Mouse (Mus musculus): ENCODE results near the gene Mctp2.

Gene Mctp2

DNA sequence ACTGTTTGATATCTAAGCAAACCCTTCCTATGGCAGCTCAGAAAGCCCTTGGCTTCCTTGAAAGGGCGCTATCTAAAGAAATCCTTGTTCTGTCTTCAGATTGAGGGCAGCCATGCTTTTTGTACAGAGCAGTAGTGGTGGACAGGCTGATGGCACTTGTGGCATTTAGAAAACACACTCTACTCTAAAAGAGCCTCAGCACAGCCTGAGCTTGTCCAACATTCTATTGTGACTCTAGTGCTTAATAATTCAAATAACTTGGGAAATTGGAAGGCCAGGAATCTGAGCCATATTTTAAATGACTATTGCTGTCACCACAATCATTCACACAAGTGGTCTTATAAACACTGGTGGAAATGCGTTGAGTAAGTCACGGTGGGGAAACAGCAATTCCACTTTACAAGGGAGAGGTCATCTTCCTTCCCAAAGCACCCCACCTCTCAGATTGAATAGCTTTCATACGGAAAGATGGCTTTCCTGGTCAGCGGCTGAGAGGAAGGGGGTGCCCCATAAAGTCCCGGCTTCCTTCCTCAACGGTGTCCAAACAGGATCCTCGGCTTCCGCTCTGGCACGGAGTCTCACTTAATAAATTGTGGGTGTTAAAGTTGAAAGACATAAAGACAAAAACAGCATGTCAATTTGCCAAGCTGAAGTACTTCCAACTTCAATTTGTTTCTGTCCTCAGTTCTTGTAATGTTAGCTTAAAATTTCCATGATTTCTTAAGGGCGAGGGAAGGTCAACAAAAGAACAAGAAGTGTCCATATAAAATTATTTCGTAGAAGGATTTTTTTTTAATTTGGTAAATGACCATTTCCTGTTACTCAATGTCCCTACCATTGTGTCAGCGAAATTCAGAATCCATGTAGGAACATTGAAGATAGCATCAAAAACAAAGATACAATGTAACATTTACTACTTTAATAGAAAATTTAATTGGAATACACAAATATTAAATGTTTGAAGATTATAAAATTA, 140.4 kb downstream of the Mctp2 start:
- DNase-seq: peak; percentile 4

- no peak for DNase-seq
Measured at GRCm38 (mm10) chr7:72162256-72162655, 144.2 kb downstream of the Mctp2 start.

DNA sequence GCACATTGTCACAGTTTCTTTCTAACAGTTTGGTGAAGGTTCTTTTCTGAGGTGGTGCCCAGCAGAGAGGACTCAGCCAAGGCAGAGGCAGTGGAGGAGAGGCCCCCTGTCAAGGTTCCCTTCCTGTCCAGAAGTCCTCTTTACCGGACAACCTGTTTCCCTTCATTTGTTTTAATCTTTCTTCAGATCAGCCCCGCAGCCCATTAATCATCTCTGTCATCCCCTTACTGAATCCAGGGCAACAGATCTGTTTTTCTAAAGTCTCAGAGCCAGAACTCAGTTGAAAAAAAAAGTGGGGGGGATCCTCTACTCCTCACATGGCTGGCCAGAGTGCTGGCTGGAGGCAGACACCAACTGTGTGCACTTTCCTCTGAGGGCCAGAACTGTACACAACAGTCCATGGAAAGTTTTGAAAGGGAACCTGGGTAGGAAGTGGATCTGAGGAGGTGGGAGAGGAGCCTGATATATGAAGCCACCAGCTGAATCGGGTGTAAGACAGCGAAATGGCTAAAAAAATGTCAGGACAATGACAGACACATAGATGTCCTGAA, 146.8 kb downstream of the Mctp2 start:
- DNase-seq: no peak

- no peak for DNase-seq
Measured at GRCm38 (mm10) chr7:72150799-72151708, 155.4 kb downstream of the Mctp2 start.

GRCm38 (mm10) chr7:72149073-72149472, 157.3 kb downstream of the Mctp2 start:
- DNase-seq: peak; percentile 11

GRCm38 (mm10) chr7:72146849-72147248, 159.6 kb downstream of the Mctp2 start:
- DNase-seq: no peak

DNA sequence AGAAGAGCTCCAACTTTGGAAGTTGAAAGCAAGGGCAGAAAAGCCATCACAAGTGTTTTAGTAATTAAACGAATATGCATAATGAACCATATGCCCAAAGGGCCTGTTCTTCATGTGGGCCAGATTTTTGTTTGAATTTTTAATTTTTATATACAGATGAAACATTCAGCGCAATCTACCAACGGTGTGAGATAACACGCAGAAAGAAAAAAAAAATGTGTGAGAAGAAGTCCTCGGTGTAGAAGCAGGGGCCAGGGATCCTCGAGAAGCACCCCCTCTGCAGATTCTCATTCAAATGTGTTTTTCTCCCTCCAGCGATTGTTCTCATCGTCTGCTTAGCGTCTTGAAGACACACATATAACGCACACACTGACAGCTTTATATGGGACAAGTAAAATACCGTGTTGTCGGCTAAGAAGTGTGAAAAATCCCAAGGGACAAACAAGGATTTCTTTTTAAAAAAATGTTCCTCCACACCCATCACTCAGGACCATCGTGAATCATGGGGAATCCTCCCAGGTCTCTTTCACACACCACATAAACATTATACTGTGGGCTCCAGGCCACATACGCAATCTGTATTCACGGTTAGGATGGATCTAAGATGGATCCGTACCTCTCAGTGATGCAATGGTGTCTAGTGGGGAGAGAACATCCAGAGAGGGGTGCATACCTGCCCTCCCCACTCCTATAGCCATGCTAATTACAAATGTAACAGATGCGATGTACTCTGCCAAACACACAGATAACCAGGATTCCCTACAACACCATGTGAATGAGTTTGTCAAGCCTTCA, 160.5 kb downstream of the Mctp2 start:
- no peak for DNase-seq

GRCm38 (mm10) chr7:72138701-72139100, 167.7 kb downstream of the Mctp2 start:
- DNase-seq: no peak

GRCm38 (mm10) chr7:72120986-72121385, 185.4 kb downstream of the Mctp2 start:
- no peak for DNase-seq

- DNase-seq: no peak
Measured at GRCm38 (mm10) chr7:72119713-72120112, 186.7 kb downstream of the Mctp2 start.

- DNase-seq: no peak
Measured at GRCm38 (mm10) chr7:72117376-72118077, 188.9 kb downstream of the Mctp2 start.

DNA sequence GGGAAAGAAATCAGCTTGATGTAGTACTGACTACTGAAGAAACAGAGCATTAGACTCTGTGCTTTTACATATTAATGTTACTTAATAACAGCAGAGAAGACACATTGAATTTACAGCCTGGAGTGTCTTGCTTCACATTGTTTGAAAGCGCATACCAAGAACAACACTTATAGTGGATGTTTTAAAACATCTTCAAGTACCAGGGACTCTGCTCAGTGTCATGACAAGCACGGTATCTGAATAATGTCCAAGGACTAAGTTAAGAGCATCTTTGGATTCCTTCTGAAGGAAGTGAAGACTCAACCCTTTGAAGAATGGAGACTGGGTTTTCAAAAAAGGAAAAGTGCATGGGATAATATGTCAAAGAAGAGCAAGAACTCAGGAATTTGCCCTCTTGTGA, 191.3 kb downstream of the Mctp2 start:
- no peak for DNase-seq

DNA sequence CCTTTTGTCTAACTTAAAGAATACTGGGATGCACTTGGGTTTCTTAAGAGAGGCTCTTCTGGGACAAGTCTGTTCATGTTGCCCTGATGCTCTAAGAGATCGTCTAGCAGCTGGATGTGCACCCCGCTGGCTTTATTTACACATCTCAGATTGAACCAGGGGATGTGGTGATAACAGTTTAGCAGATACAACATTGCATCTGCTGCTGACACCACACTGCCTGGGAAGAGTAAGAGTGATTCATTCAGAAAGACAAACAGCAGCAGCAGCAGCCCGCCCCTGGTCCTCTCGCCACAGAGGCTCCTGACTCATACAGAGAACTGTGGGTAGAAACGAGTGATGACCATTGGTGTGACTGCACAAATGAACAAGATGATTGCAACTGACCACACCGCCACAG, 195.8 kb downstream of the Mctp2 start:
- DNase-seq: no peak

DNA sequence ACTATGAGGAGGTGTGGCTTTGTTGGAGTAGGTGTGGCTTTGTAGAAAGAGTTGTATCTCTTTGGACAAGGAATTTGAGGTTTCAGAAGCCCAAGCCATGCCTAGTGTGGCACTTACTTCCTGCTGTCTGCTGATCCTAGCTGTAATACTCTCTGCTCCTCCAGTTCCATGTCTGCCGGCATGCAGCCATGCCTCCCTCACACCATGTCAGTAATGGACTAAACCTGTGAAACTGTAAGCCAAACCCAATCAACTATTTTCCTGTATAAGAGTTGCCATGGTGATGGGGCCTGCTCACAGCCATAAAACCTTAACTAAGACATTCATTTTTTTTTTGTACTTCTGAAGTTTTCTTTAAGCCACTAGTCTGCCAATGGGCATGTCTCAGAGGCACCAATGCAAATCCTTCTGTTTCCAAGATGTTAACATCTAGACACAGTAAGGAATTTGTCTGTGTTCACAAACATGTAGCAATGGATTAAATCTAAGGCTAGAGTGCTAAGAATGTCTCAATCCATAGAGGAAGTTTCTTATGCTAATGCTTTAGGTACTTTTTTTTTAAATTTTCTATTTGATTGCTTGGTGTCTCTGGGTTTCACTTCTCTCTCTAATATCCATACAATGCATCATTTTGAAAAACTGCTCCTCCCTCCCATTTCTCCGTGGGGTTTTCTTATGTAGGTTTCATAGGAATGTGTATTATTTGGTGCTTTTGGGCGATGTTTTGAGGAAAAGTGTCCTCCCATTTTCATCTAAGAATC, 197.6 kb downstream of the Mctp2 start:
- no peak for DNase-seq

DNA sequence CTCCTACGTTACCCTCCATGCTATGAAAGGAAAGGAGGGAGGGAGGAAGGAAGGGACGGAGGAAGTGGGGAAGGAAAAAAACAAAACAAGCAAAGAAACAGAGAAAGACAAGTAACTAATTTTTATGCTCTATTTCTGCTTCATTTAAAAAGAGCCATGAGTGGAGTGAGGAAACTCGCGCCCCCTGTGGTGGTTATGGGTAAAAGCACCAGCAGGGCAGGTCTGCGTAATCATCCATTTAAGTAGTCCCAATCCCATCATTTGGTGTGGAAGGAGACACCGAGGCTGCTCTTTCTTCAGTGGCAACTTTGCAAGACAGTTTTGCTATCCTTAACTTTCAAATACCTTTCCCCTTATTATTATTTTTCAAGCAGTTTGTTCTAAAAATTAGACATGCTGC, 202.2 kb downstream of the Mctp2 start:
- DNase-seq: no peak

GRCm38 (mm10) chr7:72103654-72104053, 202.8 kb downstream of the Mctp2 start:
- DNase-seq: no peak

DNA sequence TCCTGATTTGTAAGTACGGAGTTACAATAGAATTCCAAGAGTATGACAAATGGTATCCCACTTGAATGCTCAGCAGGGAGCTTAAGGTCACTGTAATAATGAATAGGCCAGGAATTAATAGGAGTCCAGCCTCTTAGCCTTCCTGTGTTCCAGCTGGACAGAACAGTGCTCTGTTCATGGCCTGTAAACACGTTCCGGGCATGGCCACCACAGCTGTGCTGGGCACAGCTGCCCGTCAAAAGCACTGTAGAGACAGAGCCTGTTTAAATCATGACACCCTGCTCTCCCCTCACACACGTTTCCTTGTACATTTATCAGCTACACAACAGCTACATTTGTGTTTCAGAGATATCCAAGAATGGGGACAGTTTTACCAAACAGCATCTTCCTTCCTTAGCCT, 205.7 kb downstream of the Mctp2 start:
- DNase-seq: no peak

DNA sequence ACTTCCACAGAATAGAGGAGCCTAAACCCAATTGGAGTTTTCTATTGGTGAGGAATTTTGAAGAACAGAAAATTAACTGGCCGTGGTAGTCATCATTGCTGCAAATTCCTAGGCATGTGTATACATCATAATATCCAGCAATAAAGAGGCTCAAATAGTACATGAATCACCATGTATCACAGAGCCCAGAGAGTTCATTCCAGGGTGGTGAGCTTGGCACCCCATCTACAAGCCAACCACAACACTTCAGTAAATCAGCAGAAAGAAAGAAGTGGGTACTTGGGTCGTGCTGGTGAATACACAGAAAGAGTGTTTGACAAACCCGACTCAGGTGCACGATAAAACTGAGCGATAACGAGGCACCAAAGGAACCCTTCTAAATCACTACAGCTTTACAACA, 207.8 kb downstream of the Mctp2 start:
- no peak for DNase-seq

DNA sequence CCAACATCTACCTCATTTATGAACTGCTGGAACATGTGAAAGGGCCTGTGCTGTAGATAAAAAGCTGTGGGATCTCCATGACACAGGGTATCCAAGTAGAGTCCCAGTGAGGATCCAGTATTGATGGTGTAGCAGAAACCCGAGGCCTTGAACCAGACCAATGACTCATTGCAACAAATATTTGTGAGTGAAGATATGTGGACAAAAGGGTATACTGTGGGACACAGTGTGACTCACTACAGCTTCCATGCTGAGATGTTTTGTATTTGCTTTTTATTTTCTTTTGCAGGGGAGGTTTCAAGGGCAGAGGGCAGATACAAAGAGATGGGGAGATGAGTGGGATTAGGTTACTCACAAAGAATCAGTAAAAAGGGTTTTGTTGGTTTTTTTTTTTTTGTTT, 209.4 kb downstream of the Mctp2 start:
- no peak for DNase-seq

DNA sequence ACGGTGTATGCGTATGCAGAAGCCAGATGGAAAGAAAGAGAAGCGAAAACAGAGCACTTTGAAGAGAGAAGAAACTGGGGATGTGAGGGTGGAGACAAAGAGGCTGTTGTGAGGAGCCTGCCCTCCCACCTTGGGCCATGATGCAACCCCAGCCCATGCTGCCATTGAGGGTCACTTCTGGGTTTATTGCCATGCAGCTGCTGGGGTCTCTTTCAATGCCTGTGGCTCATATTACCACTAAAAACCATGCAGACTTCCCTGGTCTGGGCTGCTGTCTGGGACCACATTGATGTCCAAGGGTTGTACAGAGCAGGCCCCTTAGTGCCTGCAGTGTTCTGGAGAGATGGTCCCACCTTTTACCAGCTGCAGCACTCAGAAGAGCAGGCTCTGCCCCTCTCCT, 210.0 kb downstream of the Mctp2 start:
- no peak for DNase-seq
